Mouse (Mus musculus): ENCODE measurements around the gene Rorc. TPM values are rescaled to one million over a fixed set of nuclear protein-coding genes. Genes with fewer than 3 reads are reported as not detected.

Rorc gene
- polyA plus RNA-seq, 1 experiment: 0.66 TPM

DNA sequence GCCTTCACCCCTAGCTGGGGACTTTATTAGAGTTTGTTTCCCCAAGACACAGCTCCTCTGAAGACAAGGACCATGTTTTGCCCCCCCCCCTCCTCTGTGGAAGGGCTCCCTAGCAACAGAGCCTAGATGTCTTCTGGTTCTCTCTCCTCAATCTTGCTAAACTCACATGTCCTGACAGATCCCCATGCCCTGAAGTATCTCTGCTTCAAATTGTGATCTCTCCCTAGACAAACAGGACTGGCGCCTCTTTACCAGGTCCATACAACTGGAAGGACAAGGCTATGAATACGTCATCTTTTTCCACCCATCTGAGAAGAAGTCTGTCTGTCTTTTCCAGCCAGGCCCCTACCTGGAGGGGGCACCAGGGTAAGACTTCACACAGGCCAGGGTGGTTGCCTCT, 28.4 kb upstream of the Rorc start:
- no peak for TF ChIP-seq POLR2A (IDR thresholded peaks at IDR 0.05; ENCODE audit: insufficient read depth, low read length)
- no peak for TF ChIP-seq CTCF (IDR thresholded peaks at IDR 0.05; ENCODE audit: low read depth, low read length)
- no peak for TF ChIP-seq EP300 (IDR thresholded peaks at IDR 0.05; ENCODE audit: insufficient read depth, low read depth, low read length)
- H3K4me3 ChIP-seq (ENCODE audit: low read depth, low read length): no peak overlapping the region
- H3K36me3 ChIP-seq (ENCODE audit: control insufficient read depth, insufficient read depth, low read length, poor library complexity, severe bottlenecking): no peaks in the 10 kb centered on the region
- no peaks in the 10 kb centered on the region for H3K4me1 ChIP-seq (ENCODE audit: control insufficient read depth, insufficient read depth, low read length)
- H3K27me3 ChIP-seq (ENCODE audit: control insufficient read depth, insufficient read depth, low read length, poor library complexity, severe bottlenecking): no peaks in the 10 kb centered on the region
- H3K9me3 ChIP-seq (replicated peaks; ENCODE audit: control insufficient read depth, insufficient read depth, low read length, poor library complexity, severe bottlenecking): no peaks in the 10 kb centered on the region
- no peak overlapping the region for H3K9ac ChIP-seq (ENCODE audit: low read depth, poor library complexity, severe bottlenecking)
- no peak overlapping the region for H3K27ac ChIP-seq (ENCODE audit: insufficient read depth, low read length)

DNA sequence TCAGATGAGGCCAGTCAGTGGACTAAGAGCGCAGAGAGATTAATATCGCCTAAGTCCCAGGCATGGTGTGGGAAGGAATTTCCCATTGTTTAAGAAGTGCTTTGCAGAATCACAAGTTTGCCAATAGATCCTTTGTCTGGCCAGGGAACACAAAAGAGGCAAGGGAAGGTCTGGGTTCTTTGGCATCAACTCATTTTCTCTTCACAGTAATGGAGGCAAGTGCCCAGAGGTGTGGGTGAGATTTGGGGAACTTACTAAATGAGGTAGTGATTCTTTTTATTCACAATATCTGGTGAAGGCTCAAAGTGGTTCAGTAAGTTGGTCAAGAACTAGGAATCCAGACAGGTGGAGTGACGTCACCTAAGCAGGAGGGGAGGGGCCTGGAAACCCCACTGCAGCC, 27.7 kb upstream of the Rorc start:
- Histone ChIP-seq H3K9me3 (replicated peaks; ENCODE audit: control insufficient read depth, insufficient read depth, low read length, poor library complexity, severe bottlenecking) (no peaks in the 10 kb centered on the region), H3K27me3 (ENCODE audit: control insufficient read depth, insufficient read depth, low read length, poor library complexity, severe bottlenecking) (no peaks in the 10 kb centered on the region), H3K36me3 (ENCODE audit: control insufficient read depth, insufficient read depth, low read length, poor library complexity, severe bottlenecking) (no peaks in the 10 kb centered on the region), H3K27ac (ENCODE audit: insufficient read depth, low read length) (no peak overlapping the region), H3K4me3 (ENCODE audit: low read depth, low read length) (no peak overlapping the region), H3K4me1 (ENCODE audit: control insufficient read depth, insufficient read depth, low read length) (no peaks in the 10 kb centered on the region), H3K9ac (ENCODE audit: low read depth, poor library complexity, severe bottlenecking) (no peak overlapping the region)
- no peak for TF ChIP-seq EP300 (IDR thresholded peaks at IDR 0.05; ENCODE audit: insufficient read depth, low read depth, low read length)
- no peak for TF ChIP-seq POLR2A (IDR thresholded peaks at IDR 0.05; ENCODE audit: insufficient read depth, low read length)
- no peak for TF ChIP-seq CTCF (IDR thresholded peaks at IDR 0.05; ENCODE audit: low read depth, low read length)

DNA sequence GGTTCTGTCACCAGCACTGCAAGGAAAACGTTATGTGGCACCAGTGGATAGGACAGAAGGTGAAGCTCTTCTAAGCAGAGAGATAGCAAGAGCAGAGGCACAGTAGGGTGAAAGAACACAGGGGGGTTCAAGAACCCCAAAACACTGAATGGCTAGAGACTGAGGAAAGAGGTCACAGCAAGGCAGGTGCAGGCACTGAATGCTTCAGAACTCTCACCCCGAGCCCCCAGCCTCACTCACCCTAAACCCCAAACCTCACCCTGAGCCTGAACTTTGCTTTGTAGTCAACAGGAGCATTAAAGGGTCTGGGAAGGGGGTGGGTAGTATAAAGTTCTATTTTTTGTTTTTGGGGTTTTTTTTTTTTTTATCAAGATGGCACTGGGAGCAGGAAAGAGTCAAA, 24.4 kb upstream of the Rorc start:
- H3K9me3 ChIP-seq (replicated peaks; ENCODE audit: control insufficient read depth, insufficient read depth, low read length, poor library complexity, severe bottlenecking): peaks cover 8% of the 10 kb centered on the region; the same call in 1 of the 2 replicates
- no peak overlapping the region for H3K27ac ChIP-seq (ENCODE audit: insufficient read depth, low read length)
- no peak overlapping the region for H3K4me3 ChIP-seq (ENCODE audit: low read depth, low read length)
- TF ChIP-seq POLR2A (IDR thresholded peaks at IDR 0.05; ENCODE audit: insufficient read depth, low read length) (no peak), CTCF (IDR thresholded peaks at IDR 0.05; ENCODE audit: low read depth, low read length) (no peak), EP300 (IDR thresholded peaks at IDR 0.05; ENCODE audit: insufficient read depth, low read depth, low read length) (no peak)
- no peak overlapping the region for H3K9ac ChIP-seq (ENCODE audit: low read depth, poor library complexity, severe bottlenecking)
- H3K4me1 ChIP-seq (ENCODE audit: control insufficient read depth, insufficient read depth, low read length): no peaks in the 10 kb centered on the region
- H3K27me3 ChIP-seq (ENCODE audit: control insufficient read depth, insufficient read depth, low read length, poor library complexity, severe bottlenecking): no peaks in the 10 kb centered on the region
- H3K36me3 ChIP-seq (ENCODE audit: control insufficient read depth, insufficient read depth, low read length, poor library complexity, severe bottlenecking): no peaks in the 10 kb centered on the region

DNA sequence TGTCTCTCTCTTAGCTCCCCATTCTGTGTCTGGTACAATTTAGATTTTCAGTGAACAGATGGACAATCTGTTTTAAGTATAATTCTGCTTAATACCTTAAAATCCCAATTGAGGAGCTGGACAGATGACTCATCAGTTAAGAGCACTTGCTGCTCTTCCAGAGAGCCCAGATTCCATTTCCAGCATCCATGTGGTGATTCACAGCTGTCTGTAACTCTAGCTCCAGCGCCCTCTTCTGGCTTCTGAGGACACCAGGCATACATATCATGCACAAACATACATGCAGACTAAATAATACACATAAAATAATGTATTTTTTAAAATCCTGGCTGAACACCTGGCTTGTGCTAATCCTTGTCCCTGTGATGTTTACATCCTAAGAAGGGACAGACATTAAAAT, 11.8 kb upstream of the Rorc start:
- TF ChIP-seq EP300 (IDR thresholded peaks at IDR 0.05; ENCODE audit: insufficient read depth, low read depth, low read length) (no peak), POLR2A (IDR thresholded peaks at IDR 0.05; ENCODE audit: insufficient read depth, low read length) (no peak), CTCF (IDR thresholded peaks at IDR 0.05; ENCODE audit: low read depth, low read length) (peak; percentile 47)
- H3K27me3 ChIP-seq (ENCODE audit: control insufficient read depth, insufficient read depth, low read length, poor library complexity, severe bottlenecking): peaks cover 11% of the 10 kb centered on the region

DNA sequence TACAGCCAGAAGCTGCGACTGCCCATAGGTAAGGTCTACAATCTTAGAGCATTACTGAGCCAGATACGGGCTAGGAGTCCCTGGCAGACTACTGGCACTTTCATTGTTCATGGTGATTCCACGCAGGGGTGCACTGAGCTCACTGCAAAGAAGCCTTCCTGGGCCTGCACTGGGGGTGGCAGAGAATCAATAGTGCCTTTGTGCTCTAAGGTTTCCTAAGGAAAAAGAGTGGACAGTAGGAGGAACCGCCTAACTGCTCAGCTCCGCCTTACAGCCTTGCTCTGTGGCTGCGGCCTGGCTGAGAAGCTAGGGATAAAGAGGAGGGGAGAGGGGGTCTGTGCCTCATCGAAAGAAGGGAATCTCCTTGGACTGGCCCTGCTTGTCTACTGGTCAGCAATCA, 10.5 kb upstream of the Rorc start, which contains the start of gene C2cd4d:
Gene C2cd4d (plus strand): TSS at position 301 of the 400 bp plus-strand sequence.
- Histone ChIP-seq H3K27me3 (ENCODE audit: control insufficient read depth, insufficient read depth, low read length, poor library complexity, severe bottlenecking) (peaks cover 11% of the 10 kb centered on the region), H3K4me3 (ENCODE audit: low read depth, low read length) (peak within 1 kb of the TSS; percentile 74), H3K4me1 (ENCODE audit: control insufficient read depth, insufficient read depth, low read length) (no peaks in the 10 kb centered on the region), H3K9ac (ENCODE audit: low read depth, poor library complexity, severe bottlenecking) (peak within 1 kb of the TSS; percentile 79; the same call in 1 of the 2 replicates), H3K27ac (ENCODE audit: insufficient read depth, low read length) (no peak within 1 kb of the TSS), H3K36me3 (ENCODE audit: control insufficient read depth, insufficient read depth, low read length, poor library complexity, severe bottlenecking) (no peaks in the 10 kb centered on the region), H3K9me3 (replicated peaks; ENCODE audit: control insufficient read depth, insufficient read depth, low read length, poor library complexity, severe bottlenecking) (no peaks in the 10 kb centered on the region)
- TF ChIP-seq POLR2A (IDR thresholded peaks at IDR 0.05; ENCODE audit: insufficient read depth, low read length) (no peak), CTCF (IDR thresholded peaks at IDR 0.05; ENCODE audit: low read depth, low read length) (no peak), EP300 (IDR thresholded peaks at IDR 0.05; ENCODE audit: insufficient read depth, low read depth, low read length) (no peak)

More for the DNA sequence above, 11.8 kb upstream of the Rorc start:
- H3K4me3 ChIP-seq (ENCODE audit: low read depth, low read length): no peak overlapping the region
- H3K9me3 ChIP-seq (replicated peaks; ENCODE audit: control insufficient read depth, insufficient read depth, low read length, poor library complexity, severe bottlenecking): peaks cover 8% of the 10 kb centered on the region; the same call in 1 of the 2 replicates
- no peaks in the 10 kb centered on the region for H3K4me1 ChIP-seq (ENCODE audit: control insufficient read depth, insufficient read depth, low read length)
- H3K9ac ChIP-seq (ENCODE audit: low read depth, poor library complexity, severe bottlenecking): no peak overlapping the region
- H3K27ac ChIP-seq (ENCODE audit: insufficient read depth, low read length): no peak overlapping the region
- H3K36me3 ChIP-seq (ENCODE audit: control insufficient read depth, insufficient read depth, low read length, poor library complexity, severe bottlenecking): no peaks in the 10 kb centered on the region

DNA sequence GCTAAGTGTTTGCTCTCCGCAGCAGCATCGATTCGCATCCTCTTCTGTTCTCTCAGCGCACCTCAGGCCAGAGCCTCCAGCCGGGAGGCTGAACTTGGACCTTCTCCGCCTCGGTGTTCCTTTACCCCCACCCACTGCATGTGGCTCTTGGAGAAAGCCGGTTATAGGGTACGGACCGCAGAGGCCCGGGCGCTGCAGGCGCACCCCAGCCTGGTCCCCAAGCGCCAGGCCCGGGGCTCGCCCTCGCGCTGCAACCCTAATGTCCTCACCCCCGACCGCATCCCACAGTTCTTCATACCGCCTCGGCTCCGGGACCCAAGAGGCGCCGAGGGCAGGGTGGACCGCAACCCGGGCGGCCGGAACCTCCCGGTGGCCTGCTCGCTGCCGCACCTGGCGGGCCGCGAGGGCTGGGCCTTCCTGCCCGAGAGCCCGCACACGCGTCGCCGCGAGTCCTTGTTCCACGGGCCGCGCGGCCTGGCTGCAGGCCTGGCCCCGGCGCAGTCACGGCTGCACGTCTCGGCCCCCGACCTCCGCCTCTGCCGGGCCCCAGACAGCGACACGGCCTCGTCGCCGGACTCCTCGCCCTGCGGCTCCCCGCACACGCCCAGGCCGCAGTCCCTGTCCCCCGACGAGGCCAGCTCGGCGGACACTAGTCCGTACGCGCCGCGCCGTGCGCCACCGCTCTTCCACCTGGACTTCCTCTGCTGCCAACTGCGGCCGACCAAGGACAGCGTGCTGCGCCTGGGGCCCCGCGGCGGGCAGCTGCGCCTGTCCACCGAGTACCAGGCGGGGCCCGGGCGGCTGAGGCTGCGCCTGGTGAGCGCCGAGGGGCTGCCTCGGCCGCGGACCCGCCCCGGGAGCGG, 9.1 kb upstream of the Rorc start:
- Histone ChIP-seq H3K4me3 (ENCODE audit: low read depth, low read length) (peak overlapping the region; percentile 74), H3K4me1 (ENCODE audit: control insufficient read depth, insufficient read depth, low read length) (no peaks in the 10 kb centered on the region), H3K9me3 (replicated peaks; ENCODE audit: control insufficient read depth, insufficient read depth, low read length, poor library complexity, severe bottlenecking) (no peaks in the 10 kb centered on the region), H3K36me3 (ENCODE audit: control insufficient read depth, insufficient read depth, low read length, poor library complexity, severe bottlenecking) (no peaks in the 10 kb centered on the region), H3K9ac (ENCODE audit: low read depth, poor library complexity, severe bottlenecking) (peak overlapping the region; percentile 79), H3K27me3 (ENCODE audit: control insufficient read depth, insufficient read depth, low read length, poor library complexity, severe bottlenecking) (peaks cover 11% of the 10 kb centered on the region), H3K27ac (ENCODE audit: insufficient read depth, low read length) (no peak overlapping the region)
- TF ChIP-seq EP300 (IDR thresholded peaks at IDR 0.05; ENCODE audit: insufficient read depth, low read depth, low read length): no peak
